Mouse (Mus musculus): ENCODE data around the gene Rbfox3. TPM values are rescaled to one million over a fixed set of nuclear protein-coding genes. Genes with fewer than 3 reads are reported as not detected.

Gene Rbfox3
- polyA plus RNA-seq, 1 experiment from 2014 or later, result 0.26 TPM

DNA sequence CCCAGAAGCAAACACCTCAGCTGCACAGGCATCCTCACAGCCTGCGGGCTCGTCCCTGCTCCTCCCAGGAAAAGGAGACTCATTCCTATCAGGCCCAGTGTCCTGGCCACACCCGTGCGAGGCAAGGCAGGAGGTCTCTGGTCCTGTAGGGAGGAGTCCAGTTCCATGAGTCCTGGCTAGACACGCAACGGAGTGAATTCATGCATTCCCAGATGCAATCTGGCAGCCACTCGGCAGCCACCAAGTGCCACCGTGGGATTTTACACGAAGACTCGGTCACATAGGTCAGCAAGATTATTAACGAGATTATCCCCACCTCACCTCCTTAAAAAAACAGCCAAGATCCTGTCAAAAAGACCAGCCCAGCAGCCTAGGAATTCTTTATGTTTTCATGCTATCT, 37.4 kb downstream of the Rbfox3 start:
- ATAC-seq (ENCODE audit: insufficient number of reproducible peaks, low FRiP score, low TSS enrichment, low read depth), result no peak
- no peaks in the 10 kb centered on the region for H3K9me3 ChIP-seq
- 0 out of 2 replicates have a peak, but pooled peaks cover 3% of the 10 kb centered on the region for H3K4me1 ChIP-seq
- no peak overlapping the region for H3K4me3 ChIP-seq
- H3K27me3 ChIP-seq, result no peaks in the 10 kb centered on the region
- H3K36me3 ChIP-seq, result no peaks in the 10 kb centered on the region
- no peak overlapping the region for H3K27ac ChIP-seq
- H3K4me2 ChIP-seq, result no peak overlapping the region
- 64% methylated on average over 11 of the region's 11 CpGs for WGBS
- no peak overlapping the region for H3K9ac ChIP-seq

DNA sequence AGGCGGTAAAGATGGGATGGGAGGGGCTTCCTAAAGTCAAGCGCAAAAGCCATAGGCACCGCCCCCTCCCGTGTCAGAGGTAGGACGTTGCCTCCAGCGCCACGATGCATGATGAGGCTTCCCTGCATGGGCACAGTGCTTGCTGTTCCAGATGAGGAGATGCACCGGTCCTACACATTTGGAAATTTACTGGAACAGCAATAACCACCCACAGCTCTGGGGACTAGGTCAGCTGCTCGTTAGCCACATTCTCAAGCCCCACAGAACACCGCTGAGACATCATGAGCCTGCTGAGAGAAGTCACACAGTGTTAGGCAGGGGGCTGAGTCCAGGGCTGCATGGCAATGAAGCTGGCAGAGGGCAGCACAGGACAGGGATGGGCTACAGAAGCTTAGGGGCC, 39.9 kb downstream of the Rbfox3 start:
- 0 out of 2 replicates have a peak, but pooled peaks cover 3% of the 10 kb centered on the region for H3K4me1 ChIP-seq
- WGBS, result 77% methylated on average over 10 of the region's 10 CpGs

DNA sequence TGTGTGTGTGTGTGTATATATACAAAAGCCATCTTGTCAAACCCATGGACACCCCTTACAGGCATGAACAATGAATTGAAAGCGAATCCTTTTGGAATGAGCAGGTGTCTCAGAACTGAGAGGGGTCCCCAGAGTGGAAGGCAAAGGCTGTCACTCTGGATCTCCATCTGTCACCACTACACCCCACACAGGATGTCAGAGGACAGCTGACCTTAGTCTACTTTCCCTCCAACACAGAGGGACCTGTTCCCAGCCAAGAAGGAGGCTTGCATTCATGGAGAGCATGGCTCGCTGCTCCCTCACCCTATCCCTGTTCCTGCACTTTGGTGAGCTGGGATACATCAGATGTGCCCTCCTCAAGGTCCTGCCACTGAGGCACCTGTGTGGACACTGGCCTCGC, 48.0 kb downstream of the Rbfox3 start:
- Histone ChIP-seq H3K4me2 (no peak overlapping the region), H3K4me1 (no peaks in the 10 kb centered on the region), H3K27me3 (no peaks in the 10 kb centered on the region), H3K4me3 (no peak overlapping the region), H3K36me3 (no peaks in the 10 kb centered on the region), H3K27ac (no peak overlapping the region), H3K9ac (no peak overlapping the region), H3K9me3 (no peaks in the 10 kb centered on the region)
- WGBS, result 78% methylated on average over 3 of the region's 3 CpGs
- no peak for ATAC-seq (ENCODE audit: insufficient number of reproducible peaks, low FRiP score, low TSS enrichment, low read depth)

More for the DNA sequence above, 39.9 kb downstream of the Rbfox3 start:
- no peak overlapping the region for H3K9ac ChIP-seq
- no peaks in the 10 kb centered on the region for H3K9me3 ChIP-seq
- H3K27ac ChIP-seq, result no peak overlapping the region
- no peak overlapping the region for H3K4me2 ChIP-seq
- H3K27me3 ChIP-seq, result no peaks in the 10 kb centered on the region
- no peak for ATAC-seq (ENCODE audit: insufficient number of reproducible peaks, low FRiP score, low TSS enrichment, low read depth)
- no peaks in the 10 kb centered on the region for H3K36me3 ChIP-seq
- H3K4me3 ChIP-seq, result no peak overlapping the region

DNA sequence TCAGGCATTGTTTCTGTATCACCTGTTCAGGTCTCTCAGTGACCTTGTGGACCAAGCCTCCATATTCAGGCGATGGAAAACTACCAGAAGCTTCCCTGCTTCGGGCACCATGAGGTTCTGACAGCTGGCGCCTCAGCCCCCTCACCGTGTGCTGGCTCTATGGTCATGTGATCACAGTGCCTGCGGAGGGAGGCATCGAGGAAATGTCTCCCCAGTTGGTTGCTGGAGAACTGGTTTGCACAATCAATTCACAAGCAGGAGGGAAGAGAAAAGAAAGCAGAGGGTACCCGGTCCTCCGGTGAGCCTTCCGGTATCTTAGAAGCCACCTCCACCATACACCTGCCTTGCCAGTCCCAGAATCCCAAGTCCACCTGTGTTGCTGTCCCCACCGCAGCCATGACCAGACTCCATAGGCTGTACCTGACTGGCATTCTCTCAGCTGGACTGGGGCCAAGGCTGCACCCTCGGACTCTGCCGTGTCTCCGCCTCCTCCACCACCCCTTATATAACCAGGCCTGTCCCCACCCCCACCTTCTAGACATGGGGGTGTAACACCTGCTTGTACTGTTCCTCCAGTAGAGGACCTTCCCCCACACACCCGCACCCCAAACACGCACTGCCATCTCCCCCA, 49.5 kb downstream of the Rbfox3 start:
- WGBS, result 84% methylated on average over 15 of the region's 15 CpGs
- Histone ChIP-seq H3K9me3 (no peaks in the 10 kb centered on the region), H3K36me3 (no peaks in the 10 kb centered on the region), H3K4me2 (no peak overlapping the region), H3K27ac (no peak overlapping the region), H3K27me3 (no peaks in the 10 kb centered on the region), H3K4me1 (no peaks in the 10 kb centered on the region), H3K9ac (no peak overlapping the region), H3K4me3 (no peak overlapping the region)
- no peak for ATAC-seq (ENCODE audit: insufficient number of reproducible peaks, low FRiP score, low TSS enrichment, low read depth)

DNA sequence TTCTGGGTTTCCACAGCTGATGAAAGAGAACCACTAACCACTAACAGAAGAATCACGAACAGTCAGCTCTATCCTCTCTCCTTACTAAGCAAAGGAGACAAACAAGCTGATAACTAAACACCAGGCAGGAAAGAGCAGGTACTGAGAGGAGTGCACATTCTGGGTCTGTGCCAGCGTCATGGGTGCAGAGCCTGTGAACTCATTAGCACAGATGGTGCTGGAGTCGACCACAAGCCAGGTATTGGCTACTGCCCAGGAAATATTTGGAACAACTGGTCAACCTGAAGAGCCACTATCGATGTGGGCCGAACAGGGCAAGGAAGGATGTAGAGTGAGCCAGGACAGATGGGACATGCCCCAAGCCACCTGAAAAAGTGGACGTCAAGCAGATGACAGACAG, 50.2 kb downstream of the Rbfox3 start:
- no peaks in the 10 kb centered on the region for H3K4me1 ChIP-seq
- H3K4me2 ChIP-seq, result no peak overlapping the region
- H3K9ac ChIP-seq, result no peak overlapping the region
- no peaks in the 10 kb centered on the region for H3K9me3 ChIP-seq
- no peak for ATAC-seq (ENCODE audit: insufficient number of reproducible peaks, low FRiP score, low TSS enrichment, low read depth)
- no peak overlapping the region for H3K4me3 ChIP-seq
- no peaks in the 10 kb centered on the region for H3K36me3 ChIP-seq
- WGBS, result 88% methylated on average over 6 of the region's 6 CpGs
- H3K27me3 ChIP-seq, result no peaks in the 10 kb centered on the region
- no peak overlapping the region for H3K27ac ChIP-seq

DNA sequence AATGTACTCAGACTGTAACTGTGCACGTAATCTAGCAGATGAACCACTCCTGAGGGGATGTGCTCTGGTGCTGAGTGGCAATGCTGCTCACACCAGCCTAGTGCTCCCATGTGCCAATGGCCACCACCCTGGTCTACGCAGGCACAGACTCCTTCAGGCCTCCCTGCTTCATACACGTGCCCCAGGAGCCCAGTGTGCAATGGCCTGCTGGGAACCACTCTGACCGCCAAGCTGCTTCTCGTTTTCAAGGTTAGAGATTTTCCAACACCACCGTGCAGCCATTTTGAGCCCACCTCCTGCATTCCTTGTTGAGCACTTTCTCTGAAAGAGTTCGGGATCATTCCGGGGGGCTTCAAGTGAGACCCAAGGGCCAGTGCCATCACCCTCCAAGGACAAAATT, 50.6 kb downstream of the Rbfox3 start:
- Histone ChIP-seq H3K36me3 (no peaks in the 10 kb centered on the region), H3K4me3 (no peak overlapping the region), H3K9me3 (no peaks in the 10 kb centered on the region), H3K4me2 (no peak overlapping the region), H3K9ac (no peak overlapping the region), H3K27me3 (no peaks in the 10 kb centered on the region), H3K4me1 (no peaks in the 10 kb centered on the region), H3K27ac (no peak overlapping the region)
- ATAC-seq (ENCODE audit: insufficient number of reproducible peaks, low FRiP score, low TSS enrichment, low read depth), result no peak
- 80% methylated on average over 8 of the region's 8 CpGs for WGBS

DNA sequence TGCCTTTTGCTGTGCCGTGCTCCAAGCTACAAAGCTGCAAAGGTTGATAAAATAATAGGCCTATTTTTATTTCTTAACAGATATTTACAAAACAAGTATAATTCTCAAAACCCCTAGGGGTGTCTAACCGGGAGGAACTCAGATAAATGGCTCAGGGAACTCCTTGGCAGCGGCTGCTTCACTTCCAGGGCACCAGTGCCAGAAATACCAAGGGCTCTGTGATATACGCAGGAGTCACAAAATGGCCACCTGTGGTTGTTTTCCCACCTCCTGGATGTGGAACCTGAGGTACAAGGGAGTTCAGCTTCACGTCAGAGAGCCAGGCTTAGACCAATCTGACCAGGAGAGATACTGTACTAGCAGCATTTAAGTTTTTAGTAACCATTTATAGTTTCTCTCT, 51.6 kb downstream of the Rbfox3 start:
- no peaks in the 10 kb centered on the region for H3K36me3 ChIP-seq
- 70% methylated on average over 5 of the region's 5 CpGs for WGBS
- no peak overlapping the region for H3K9ac ChIP-seq
- ATAC-seq (ENCODE audit: insufficient number of reproducible peaks, low FRiP score, low TSS enrichment, low read depth), result no peak
- no peaks in the 10 kb centered on the region for H3K9me3 ChIP-seq
- no peak overlapping the region for H3K4me3 ChIP-seq
- no peak overlapping the region for H3K4me2 ChIP-seq
- no peaks in the 10 kb centered on the region for H3K4me1 ChIP-seq
- H3K27me3 ChIP-seq, result no peaks in the 10 kb centered on the region
- no peak overlapping the region for H3K27ac ChIP-seq

DNA sequence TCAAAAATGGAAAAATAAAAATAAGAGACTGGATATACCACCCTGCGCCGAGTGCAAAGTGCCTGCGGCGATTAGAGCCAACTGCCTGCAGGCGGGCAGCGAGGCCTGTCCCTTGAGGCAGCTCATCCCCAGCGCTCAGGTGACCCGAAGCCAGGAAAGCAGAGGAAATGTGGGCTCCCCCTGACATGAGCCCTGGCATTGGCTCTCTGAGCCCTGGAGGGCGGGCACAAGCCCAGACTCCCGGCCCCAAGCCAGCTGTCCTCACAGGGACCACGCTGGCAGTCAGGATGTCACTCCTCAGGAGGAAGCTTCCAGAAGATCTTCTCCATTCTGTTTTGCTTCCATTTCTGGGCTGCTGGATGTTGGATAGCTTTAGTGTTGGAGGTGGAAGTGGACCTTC, 53.1 kb downstream of the Rbfox3 start:
- H3K27me3 ChIP-seq, result no peaks in the 10 kb centered on the region
- H3K27ac ChIP-seq, result no peak overlapping the region
- no peak overlapping the region for H3K4me2 ChIP-seq
- WGBS, result 78% methylated on average over 11 of the region's 11 CpGs
- no peaks in the 10 kb centered on the region for H3K36me3 ChIP-seq
- no peak overlapping the region for H3K4me3 ChIP-seq
- no peak overlapping the region for H3K9ac ChIP-seq
- no peaks in the 10 kb centered on the region for H3K4me1 ChIP-seq
- ATAC-seq (ENCODE audit: insufficient number of reproducible peaks, low FRiP score, low TSS enrichment, low read depth), result no peak
- H3K9me3 ChIP-seq, result no peaks in the 10 kb centered on the region

DNA sequence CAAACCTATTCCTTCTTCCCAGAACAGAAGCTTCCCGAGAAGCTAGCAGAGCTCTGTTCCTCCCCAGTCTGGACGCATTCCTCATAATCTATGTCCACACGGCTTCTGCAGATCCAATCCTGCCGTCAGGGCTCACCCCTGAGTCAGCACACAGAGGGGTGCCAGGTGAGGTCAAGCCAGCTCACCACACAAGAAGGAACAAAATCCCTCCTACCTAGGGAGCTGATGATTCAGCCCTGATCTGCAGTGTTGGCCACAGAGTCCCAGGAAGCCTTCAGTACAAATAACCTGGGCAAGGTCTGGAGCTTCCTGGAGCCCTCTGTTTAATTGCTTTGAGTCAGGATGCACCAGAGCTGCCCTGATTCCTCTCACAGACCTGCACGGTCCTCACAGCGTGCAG, 60.0 kb downstream of the Rbfox3 start:
- H3K27ac ChIP-seq, result no peak overlapping the region
- ATAC-seq (ENCODE audit: insufficient number of reproducible peaks, low FRiP score, low TSS enrichment, low read depth), result no peak
- H3K9me3 ChIP-seq, result no peaks in the 10 kb centered on the region
- H3K4me1 ChIP-seq, result no peaks in the 10 kb centered on the region
- H3K9ac ChIP-seq, result no peak overlapping the region
- WGBS, result 65% methylated on average over 6 of the region's 6 CpGs
- no peaks in the 10 kb centered on the region for H3K36me3 ChIP-seq
- H3K27me3 ChIP-seq, result no peaks in the 10 kb centered on the region
- no peak overlapping the region for H3K4me2 ChIP-seq
- H3K4me3 ChIP-seq, result no peak overlapping the region

DNA sequence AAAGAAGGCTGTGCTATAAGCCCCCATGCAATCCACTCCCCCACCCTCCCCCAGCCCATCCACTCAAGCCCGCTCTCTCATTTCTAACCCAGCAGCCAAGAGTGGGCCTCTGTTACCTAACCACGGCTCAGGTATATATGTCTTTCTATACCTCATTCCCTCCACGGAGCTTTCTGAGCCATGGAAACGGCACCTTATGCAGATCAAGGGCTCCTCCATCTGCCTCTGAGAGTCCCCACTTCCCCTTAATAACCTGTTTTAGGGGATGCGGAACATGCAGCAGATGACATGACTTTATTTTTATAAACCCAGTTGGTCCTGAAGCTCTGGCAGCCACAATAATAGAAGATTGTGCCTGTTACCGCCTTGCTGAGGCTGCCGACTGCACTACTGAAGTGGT, 63.4 kb downstream of the Rbfox3 start:
- Histone ChIP-seq H3K27me3 (no peaks in the 10 kb centered on the region), H3K9ac (no peak overlapping the region), H3K27ac (no peak overlapping the region), H3K4me2 (no peak overlapping the region), H3K4me1 (no peaks in the 10 kb centered on the region), H3K36me3 (no peaks in the 10 kb centered on the region), H3K4me3 (no peak overlapping the region), H3K9me3 (no peaks in the 10 kb centered on the region)
- 68% methylated on average over 7 of the region's 7 CpGs for WGBS
- ATAC-seq (ENCODE audit: insufficient number of reproducible peaks, low FRiP score, low TSS enrichment, low read depth), result no peak

DNA sequence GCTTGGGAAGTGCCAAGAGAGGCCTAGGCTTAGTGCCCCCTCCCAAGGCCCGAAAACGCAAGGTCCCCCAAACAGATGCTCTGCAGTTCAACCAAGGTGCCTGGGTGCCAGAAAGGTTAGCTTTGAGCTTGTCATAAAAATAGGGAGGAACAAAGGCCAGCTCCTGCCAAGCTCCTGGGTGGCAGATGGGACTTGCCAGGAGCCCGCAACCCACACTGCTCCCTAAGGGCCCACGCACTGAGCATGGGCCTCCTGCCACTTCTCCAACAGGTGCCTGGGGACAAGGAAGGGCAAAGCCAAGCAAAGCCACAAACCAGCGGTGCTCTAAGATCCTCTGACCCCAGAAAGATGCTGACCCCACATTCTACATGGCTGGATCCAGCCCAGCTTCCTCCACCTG, 70.4 kb downstream of the Rbfox3 start:
- H3K36me3 ChIP-seq, result no peaks in the 10 kb centered on the region
- no peaks in the 10 kb centered on the region for H3K9me3 ChIP-seq
- ATAC-seq (ENCODE audit: insufficient number of reproducible peaks, low FRiP score, low TSS enrichment, low read depth), result no peak
- WGBS, result 75% methylated on average over 5 of the region's 5 CpGs
- H3K27ac ChIP-seq, result no peak overlapping the region
- H3K4me1 ChIP-seq, result no peaks in the 10 kb centered on the region
- no peak overlapping the region for H3K4me2 ChIP-seq
- H3K9ac ChIP-seq, result no peak overlapping the region
- no peak overlapping the region for H3K4me3 ChIP-seq
- H3K27me3 ChIP-seq, result no peaks in the 10 kb centered on the region

DNA sequence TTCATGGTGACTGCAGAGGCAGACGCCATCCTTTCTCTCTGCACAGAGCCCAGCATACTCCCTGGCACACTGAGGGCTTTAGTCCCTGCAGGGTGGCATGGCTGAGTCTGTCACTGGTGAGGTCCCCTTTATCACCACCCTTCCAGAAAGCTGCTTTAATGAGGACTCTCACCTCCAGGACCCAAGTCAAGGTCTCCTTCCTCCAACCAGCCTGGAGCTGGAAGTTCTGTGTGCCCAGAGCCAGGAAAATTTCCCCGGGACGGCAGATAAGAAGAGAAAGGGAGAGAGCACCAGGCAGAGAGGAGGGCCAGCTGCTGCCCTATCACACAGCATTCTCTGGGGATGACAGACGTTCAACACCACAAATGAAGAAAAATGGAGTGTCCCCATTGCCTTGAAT, 73.2 kb downstream of the Rbfox3 start:
- Histone ChIP-seq H3K36me3 (no peaks in the 10 kb centered on the region), H3K9me3 (no peaks in the 10 kb centered on the region), H3K4me1 (no peaks in the 10 kb centered on the region), H3K27me3 (no peaks in the 10 kb centered on the region), H3K4me3 (no peak overlapping the region), H3K27ac (no peak overlapping the region), H3K4me2 (no peak overlapping the region), H3K9ac (no peak overlapping the region)
- WGBS, result 64% methylated on average over 4 of the region's 4 CpGs
- ATAC-seq (ENCODE audit: insufficient number of reproducible peaks, low FRiP score, low TSS enrichment, low read depth), result no peak

DNA sequence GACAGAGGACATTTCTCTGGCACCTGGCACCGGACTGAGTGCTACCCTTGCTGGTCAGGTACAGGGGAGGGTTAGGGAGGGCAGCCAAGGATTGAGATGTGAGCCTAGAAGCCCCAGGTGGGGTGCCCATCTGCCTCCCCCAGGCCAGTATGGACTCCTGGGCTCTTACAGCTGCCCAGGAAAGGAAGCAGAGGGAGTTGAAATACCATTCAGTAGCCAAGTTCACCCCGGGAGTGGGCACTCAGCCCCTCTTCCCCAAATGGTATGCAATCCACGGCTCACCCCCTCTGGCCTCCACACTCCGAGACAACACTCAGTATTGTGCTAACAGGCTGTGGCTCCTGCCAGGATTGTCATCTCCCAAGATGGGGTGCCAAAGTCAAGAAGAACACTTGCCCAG, 74.5 kb downstream of the Rbfox3 start:
- ATAC-seq (ENCODE audit: insufficient number of reproducible peaks, low FRiP score, low TSS enrichment, low read depth), result no peak
- no peak overlapping the region for H3K9ac ChIP-seq
- 41% methylated on average over 4 of the region's 4 CpGs for WGBS

More for the DNA sequence above, 74.5 kb downstream of the Rbfox3 start:
- no peaks in the 10 kb centered on the region for H3K4me1 ChIP-seq
- no peak overlapping the region for H3K4me2 ChIP-seq
- H3K36me3 ChIP-seq, result no peaks in the 10 kb centered on the region
- H3K27me3 ChIP-seq, result no peaks in the 10 kb centered on the region
- no peak overlapping the region for H3K4me3 ChIP-seq
- no peaks in the 10 kb centered on the region for H3K9me3 ChIP-seq
- no peak overlapping the region for H3K27ac ChIP-seq
